Mouse (Mus musculus) thymus, postnatal 10 days (tissue): ENCODE results near the gene Emilin1.
A peak's percentile ranks its signal among the peaks of the same experiment; 100 is the strongest.

Experiments
- DNase-seq, 2 experiments: peaks; one replicate each; pipeline ENCODE4 v3.0.0; 2021; ENCODE audit warnings: low spot score in 2 of 2

Gene Emilin1

GRCm38 (mm10) chr5:30959966-30960501 lies 46.8 kb downstream of the Emilin1 start, which contains the start of gene Preb:
Gene Preb, minus strand, starts transcription at chr5:30960361.
- peak; percentile 96 to 99 for DNase-seq

GRCm38 (mm10) chr5:30960814-30961213 lies 47.6 kb downstream of the Emilin1 start:
- no peak for DNase-seq

- DNase-seq, result no peak
Measured at GRCm38 (mm10) chr5:30961545-30962505, 48.6 kb downstream of the Emilin1 start.

- no peak for DNase-seq
Measured at GRCm38 (mm10) chr5:30963916-30964315, 50.7 kb downstream of the Emilin1 start.

GRCm38 (mm10) chr5:30966189-30966588 lies 53.0 kb downstream of the Emilin1 start:
- DNase-seq, result no peak

GRCm38 (mm10) chr5:30968416-30968815 lies 55.2 kb downstream of the Emilin1 start, which contains the start of gene Tcf23:
Gene Tcf23, plus strand, starts transcription at chr5:30968662.
- no peak for DNase-seq

- no peak for DNase-seq
Measured at GRCm38 (mm10) chr5:30969440-30969839, 56.2 kb downstream of the Emilin1 start.
